Mouse (Mus musculus) liver, postnatal 0 days (tissue): ENCODE data around the gene Dffb.

Experiments used
- CTCF ChIP-seq: sonication (generic); IDR thresholded peaks from 2 replicates; pipeline ENCODE4 v1.5.1; 2016; ENCODE audit warnings: antibody characterized with exemption, low read depth
- EP300 ChIP-seq: IDR thresholded peaks from 2 replicates; pipeline ENCODE4 v1.6.1; 2016; ENCODE audit warnings: antibody characterized with exemption, low read depth, mild to moderate bottlenecking

GRCm38 (mm10) chr4:153974431-153975291 is at the start of gene Dffb, which contains the start of gene Cep104:
- TF ChIP-seq EP300: no peak
- TF ChIP-seq CTCF: no peak
